Mouse (Mus musculus) limb, embryonic 11.5 days (tissue): ENCODE results near the gene Aldh18a1. TPM values are rescaled to one million over a fixed set of nuclear protein-coding genes. Genes with fewer than 3 reads are reported as not detected.
"Not testable (repeated sequence)": the region's sequence is repeated elsewhere in the genome, so short reads cannot be mapped to it uniquely, and the experiment has no call there.

ENCODE experiments used
- ATAC-seq: fragments of 200-750 bp; cut with Nextera tagmentation; 2 replicates; pipeline ENCODE4 v1.8.0; 2017; ENCODE audit warnings: low read depth; ENCODE audit not compliant: insufficient number of reproducible peaks, low FRiP score, low TSS enrichment
- DNase-seq: peaks from one replicate; pipeline ENCODE4 v3.0.0-alpha.2; 2015; ENCODE audit warnings: low spot score
- H3K27ac ChIP-seq: fragments of 300-500 bp; sonication (generic); replicated peaks from 2 replicates; pipeline ENCODE4 v1.5.1; 2014; ENCODE audit warnings: low read depth, mild to moderate bottlenecking, low read length
- H3K27me3 ChIP-seq: fragments of 300-500 bp; sonication (generic); 2 replicates; pipeline ENCODE4 v1.6.1; 2014; ENCODE audit warnings: mild to moderate bottlenecking, low read length, mixed read lengths; ENCODE audit not compliant: control insufficient read depth, insufficient read depth
- H3K36me3 ChIP-seq: fragments of 300-500 bp; sonication (generic); 2 replicates; pipeline ENCODE4 v1.6.1; 2014; ENCODE audit warnings: mild to moderate bottlenecking, low read length, moderate library complexity, mixed read lengths; ENCODE audit not compliant: control insufficient read depth, insufficient read depth
- H3K4me1 ChIP-seq: fragments of 300-500 bp; sonication (generic); 2 replicates; pipeline ENCODE4 v1.6.1; 2014; ENCODE audit warnings: low read length, mixed read lengths; ENCODE audit not compliant: control insufficient read depth, insufficient read depth
- H3K4me2 ChIP-seq: fragments of 300-500 bp; sonication (generic); 2 replicates; pipeline ENCODE4 v1.6.1; 2014; ENCODE audit warnings: low read depth, mild to moderate bottlenecking, moderate library complexity; ENCODE audit not compliant: severe bottlenecking
- H3K4me3 ChIP-seq: fragments of 300-500 bp; sonication (generic); 2 replicates; pipeline ENCODE4 v1.5.1; 2014; ENCODE audit warnings: low read depth, low read length
- H3K9ac ChIP-seq: fragments of 300-500 bp; sonication (generic); 2 replicates; pipeline ENCODE4 v1.6.1; 2014; ENCODE audit warnings: mild to moderate bottlenecking, low read length
- H3K9me3 ChIP-seq: fragments of 300-500 bp; sonication (generic); 2 replicates; pipeline ENCODE4 v1.6.1; 2016; ENCODE audit warnings: low read length; ENCODE audit not compliant: control insufficient read depth
- WGBS: fragments of 180-500 bp; shearing (Covaris S2); extraction: QIAGEN DNeasy Blood & Tissue Kit; methylation state at CpG from one replicate; pipeline ENCODE4 v1.1.7; 2014; 5-methylcytosine and 5-hydroxymethylcytosine counted together
- polyA plus RNA-seq: library from polyadenylated mRNA; unstranded; fragments of >200 nt; fragmentation: Nextera tagmentation; extraction: Ambion mirVana; gene quantifications from 2 replicates; pipeline ENCODE4 v1.2.1, GENCODE M21; 2014

The Aldh18a1 gene
- polyA plus RNA-seq, 1 experiment from 2014 or later: 72.8 TPM

- H3K27ac ChIP-seq: no peak overlapping the region
- H3K27me3 ChIP-seq: no peaks in the 10 kb centered on the region
- no peaks in the 10 kb centered on the region for H3K36me3 ChIP-seq
- H3K9ac ChIP-seq: no peak overlapping the region
- ATAC-seq (no peak), DNase-seq (no peak)
- H3K4me2 ChIP-seq: no peak overlapping the region
- H3K4me3 ChIP-seq: no peak overlapping the region
- no peaks in the 10 kb centered on the region for H3K4me1 ChIP-seq
- H3K9me3 ChIP-seq: no peaks in the 10 kb centered on the region
- WGBS: 70% methylated on average over 12 of the region's 12 CpGs
These were observed 37.7 kb upstream of the Aldh18a1 start for GRCm38 (mm10) chr19:40625935-40626334.

- not testable (repeated sequence) for H3K9ac ChIP-seq, DNase-seq, H3K27me3 ChIP-seq, H3K4me3 ChIP-seq, H3K36me3 ChIP-seq, H3K4me1 ChIP-seq, H3K9me3 ChIP-seq, ATAC-seq, H3K4me2 ChIP-seq, H3K27ac ChIP-seq
- WGBS: 50% methylated on average over 8 of the region's 26 CpGs
These were observed 33.4 kb upstream of the Aldh18a1 start for GRCm38 (mm10) chr19:40621616-40622015.

- Histone ChIP-seq H3K4me1 (no peaks in the 10 kb centered on the region), H3K27ac (no peak overlapping the region), H3K27me3 (no peaks in the 10 kb centered on the region), H3K4me3 (no peak overlapping the region), H3K4me2 (no peak overlapping the region), H3K9ac (no peak overlapping the region), H3K36me3 (no peaks in the 10 kb centered on the region), H3K9me3 (no peaks in the 10 kb centered on the region)
- 74% methylated on average over 7 of the region's 7 CpGs for WGBS
- DNase-seq: no peak
- no peak for ATAC-seq
These were observed 27.8 kb upstream of the Aldh18a1 start for GRCm38 (mm10) chr19:40616021-40616420.

DNA sequence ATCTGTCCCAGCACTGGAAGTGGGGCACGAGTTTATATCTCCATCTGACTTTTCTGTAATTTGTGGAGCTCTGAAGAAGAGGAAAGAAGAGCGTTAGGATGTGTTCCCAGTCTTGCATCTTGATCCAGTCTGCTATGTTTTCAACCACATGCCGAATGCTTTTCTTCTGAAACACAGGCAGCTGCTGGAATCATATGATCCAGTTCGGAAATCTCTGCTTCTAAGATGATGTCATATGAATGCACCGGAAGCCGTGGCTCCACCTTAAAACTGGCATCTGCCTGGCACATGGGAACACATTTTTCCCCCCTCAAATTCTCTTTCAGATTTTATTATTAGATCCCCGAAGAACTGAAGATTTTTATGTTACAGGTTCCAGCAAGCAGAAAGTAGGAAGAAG is 26.5 kb upstream of the Aldh18a1 start:
- Histone ChIP-seq H3K36me3 (no peaks in the 10 kb centered on the region), H3K4me1 (no peaks in the 10 kb centered on the region), H3K27ac (no peak overlapping the region), H3K9ac (no peak overlapping the region), H3K4me2 (no peak overlapping the region), H3K9me3 (no peaks in the 10 kb centered on the region), H3K4me3 (no peak overlapping the region), H3K27me3 (no peaks in the 10 kb centered on the region)
- ATAC-seq (no peak), DNase-seq (no peak)
- 79% methylated on average over 7 of the region's 7 CpGs for WGBS

DNA sequence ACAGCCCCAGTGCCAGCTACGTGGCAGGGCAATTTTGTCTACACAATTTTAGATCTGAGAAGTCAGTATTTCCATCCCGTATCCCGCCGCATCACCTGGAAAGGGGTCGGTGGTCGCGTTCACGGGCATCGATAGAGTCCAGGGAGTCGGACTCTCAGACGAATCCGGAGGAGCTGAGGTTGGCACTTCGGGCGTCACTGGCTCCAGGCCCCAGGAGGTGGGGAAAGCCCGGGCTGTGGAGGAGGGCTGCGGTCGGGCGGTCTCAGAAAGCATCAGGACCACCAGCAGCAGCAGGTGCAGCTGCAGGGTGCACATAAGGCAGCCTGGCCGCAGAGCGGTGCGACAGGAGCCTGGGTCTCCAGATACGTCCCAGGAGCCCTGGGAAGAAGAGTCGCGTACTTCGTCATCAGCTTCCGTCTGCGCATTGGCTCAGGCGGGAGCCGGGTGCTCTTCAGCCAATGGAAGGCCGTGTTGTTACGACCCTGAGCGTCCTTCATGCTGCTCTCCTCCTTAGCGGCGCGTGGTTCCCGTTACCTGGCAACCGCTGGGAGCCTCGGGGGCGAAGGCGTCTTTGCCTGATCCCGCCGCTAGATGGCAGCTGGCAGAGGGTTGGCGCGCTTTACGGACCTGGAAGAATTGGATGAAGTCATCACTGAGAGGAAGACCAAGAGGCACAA is 23.7 kb upstream of the Aldh18a1 start, which contains the start of the genes Tctn3 and Entpd1:
Tctn3 (minus strand) TSS at position 404 of the 677 bp plus-strand sequence.
Entpd1 (plus strand) TSS at position 537 of the 677 bp plus-strand sequence.
- H3K36me3 ChIP-seq: peaks cover 2% of the 10 kb centered on the region; the same call in 1 of the 2 replicates
- H3K27me3 ChIP-seq: no peaks in the 10 kb centered on the region
- peak within 1 kb of the TSS; percentile 72 for H3K4me3 ChIP-seq
- H3K27ac ChIP-seq: no peak within 1 kb of the TSS
- ATAC-seq: peak; percentile 100
- DNase-seq: peak; percentile 99
- no peaks in the 10 kb centered on the region for H3K9me3 ChIP-seq
- WGBS: under 1% methylated on average over 45 of the region's 45 CpGs
- peak within 1 kb of the TSS; percentile 71 for H3K4me2 ChIP-seq
- no peaks in the 10 kb centered on the region for H3K4me1 ChIP-seq
- H3K9ac ChIP-seq: peak within 1 kb of the TSS; percentile 49; the same call in 1 of the 2 replicates

GRCm38 (mm10) chr19:40607676-40608075 is 19.4 kb upstream of the Aldh18a1 start:
- ATAC-seq: no peak
- Histone ChIP-seq H3K4me1 (no peaks in the 10 kb centered on the region), H3K4me2 (no peak overlapping the region), H3K27ac (no peak overlapping the region), H3K36me3 (peaks cover 2% of the 10 kb centered on the region; the same call in 1 of the 2 replicates), H3K9me3 (no peaks in the 10 kb centered on the region), H3K4me3 (no peak overlapping the region), H3K27me3 (no peaks in the 10 kb centered on the region), H3K9ac (no peak overlapping the region)
- DNase-seq: no peak
- 91% methylated on average over 6 of the region's 6 CpGs for WGBS

GRCm38 (mm10) chr19:40605189-40605588 is 16.9 kb upstream of the Aldh18a1 start:
- DNase-seq (no peak), ATAC-seq (no peak)
- Histone ChIP-seq H3K9ac (no peak overlapping the region), H3K4me1 (no peaks in the 10 kb centered on the region), H3K9me3 (no peaks in the 10 kb centered on the region), H3K27me3 (no peaks in the 10 kb centered on the region), H3K27ac (no peak overlapping the region), H3K4me3 (no peak overlapping the region), H3K36me3 (peaks cover 2% of the 10 kb centered on the region; the same call in 1 of the 2 replicates), H3K4me2 (no peak overlapping the region)
- 93% methylated on average over 9 of the region's 9 CpGs for WGBS

DNA sequence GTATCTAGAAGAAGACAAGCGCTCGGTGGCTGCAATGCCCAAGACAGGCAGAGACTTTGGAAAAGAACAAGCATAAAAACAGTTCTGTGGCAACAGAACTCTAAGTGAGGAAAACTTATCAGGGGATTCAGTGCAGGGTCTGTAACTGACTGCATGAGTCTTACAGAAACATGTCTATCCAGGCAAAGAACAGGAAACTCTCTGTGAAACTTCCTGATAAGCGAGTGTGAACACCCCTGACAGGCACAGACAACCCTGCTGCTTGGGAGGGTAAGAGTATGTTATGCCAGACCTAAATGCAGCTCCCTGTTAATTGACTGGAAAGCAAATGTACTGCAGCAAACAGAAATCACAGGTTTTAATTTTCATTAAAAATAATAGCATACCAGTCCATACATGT is 13.6 kb upstream of the Aldh18a1 start:
- Histone ChIP-seq H3K4me2 (no peak overlapping the region), H3K4me3 (no peak overlapping the region), H3K9me3 (no peaks in the 10 kb centered on the region), H3K27ac (no peak overlapping the region), H3K9ac (no peak overlapping the region), H3K36me3 (no peaks in the 10 kb centered on the region), H3K27me3 (no peaks in the 10 kb centered on the region), H3K4me1 (no peaks in the 10 kb centered on the region)
- no peak for DNase-seq
- WGBS: 91% methylated on average over 3 of the region's 3 CpGs
- ATAC-seq: no peak
